Mouse (Mus musculus) kidney, adult 8-10 months (tissue): Measurements from ENCODE around the gene Maml2.

Experiments used
- DNase-seq, 2 experiments: peaks; one replicate each; pipeline ENCODE4 v3.0.0; 2022

The Maml2 gene

DNA sequence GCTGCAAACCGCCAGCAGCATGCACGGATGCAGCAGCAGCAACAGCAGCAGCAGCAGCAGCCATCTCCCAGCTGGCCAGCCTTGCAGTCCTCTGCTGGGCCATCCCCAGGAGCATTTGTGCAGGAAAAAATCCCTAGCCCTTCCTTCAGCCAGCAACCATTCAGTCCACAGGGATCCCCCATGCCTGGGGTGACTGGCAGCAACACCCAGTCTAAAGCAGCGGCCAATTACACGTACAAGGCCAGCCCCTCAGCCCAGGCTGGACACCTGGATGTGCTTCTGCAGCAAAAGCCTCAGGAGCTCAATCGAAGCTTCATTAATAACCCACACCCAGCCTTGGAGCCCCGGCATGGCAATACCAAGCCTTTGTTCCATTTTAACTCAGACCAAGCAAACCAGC, 323.0 kb downstream of the Maml2 start:
- DNase-seq: no peak

DNA sequence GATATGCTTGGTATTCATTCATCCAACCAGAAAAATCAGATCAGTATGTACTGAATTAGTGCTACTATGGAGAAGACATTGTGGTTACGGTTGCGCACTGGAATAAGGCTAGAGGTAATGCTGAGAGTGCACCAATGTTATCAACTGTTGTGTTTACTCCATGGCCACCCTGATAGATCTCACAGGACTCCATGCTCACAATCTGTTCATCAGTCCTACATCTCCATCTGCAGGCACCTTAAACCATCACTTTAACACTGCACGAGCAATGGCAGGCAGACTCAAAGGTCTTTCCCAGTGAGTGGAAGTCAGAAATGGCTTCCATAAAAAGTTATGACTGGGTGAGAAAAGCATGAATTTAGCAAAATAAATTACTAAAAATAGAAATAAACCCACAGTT, 324.2 kb downstream of the Maml2 start:
- no peak for DNase-seq

DNA sequence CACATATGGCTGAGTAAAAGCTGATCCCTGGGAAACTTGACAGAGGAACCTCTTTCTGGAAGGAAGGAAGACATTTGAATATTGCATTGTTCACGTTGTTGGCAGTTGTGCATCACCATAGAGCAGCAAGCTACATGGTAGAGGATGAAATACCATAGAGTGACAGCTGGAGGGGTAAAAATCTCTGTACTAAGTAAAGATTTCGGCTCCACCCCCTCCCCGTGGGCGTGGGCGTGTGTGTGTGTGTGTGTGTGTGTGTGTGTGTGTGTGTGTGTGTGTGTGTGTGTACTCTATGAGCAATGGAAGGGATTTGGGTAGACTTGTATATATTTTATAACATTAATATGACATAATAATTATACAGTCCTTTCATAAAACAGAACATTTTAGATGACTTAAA, 324.7 kb downstream of the Maml2 start:
- DNase-seq: no peak

DNA sequence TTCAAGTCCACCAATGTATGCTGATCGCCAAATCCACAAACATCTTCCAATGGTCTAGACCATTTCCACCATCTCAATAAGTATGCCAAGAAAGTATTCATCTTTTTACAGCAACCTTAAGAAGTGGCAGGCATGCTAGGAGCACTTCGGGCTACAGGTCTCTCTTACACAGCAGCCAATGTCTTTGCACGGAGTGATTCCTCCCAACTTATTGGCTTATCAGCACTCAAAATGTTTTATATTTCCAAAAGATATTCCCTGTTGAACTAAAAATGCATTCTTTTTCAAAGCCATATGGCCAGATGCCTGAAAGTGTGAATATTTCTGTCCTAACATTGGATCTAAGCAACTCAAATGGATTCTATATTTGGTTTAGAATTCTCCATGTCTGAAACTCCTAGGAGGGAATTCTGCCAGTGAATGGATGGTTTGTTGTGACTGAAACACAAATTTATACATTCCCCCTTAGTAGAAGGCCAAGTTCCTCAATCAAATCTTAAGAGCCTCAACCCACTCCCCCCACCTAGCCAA, 326.2 kb downstream of the Maml2 start:
- DNase-seq: no peak

DNA sequence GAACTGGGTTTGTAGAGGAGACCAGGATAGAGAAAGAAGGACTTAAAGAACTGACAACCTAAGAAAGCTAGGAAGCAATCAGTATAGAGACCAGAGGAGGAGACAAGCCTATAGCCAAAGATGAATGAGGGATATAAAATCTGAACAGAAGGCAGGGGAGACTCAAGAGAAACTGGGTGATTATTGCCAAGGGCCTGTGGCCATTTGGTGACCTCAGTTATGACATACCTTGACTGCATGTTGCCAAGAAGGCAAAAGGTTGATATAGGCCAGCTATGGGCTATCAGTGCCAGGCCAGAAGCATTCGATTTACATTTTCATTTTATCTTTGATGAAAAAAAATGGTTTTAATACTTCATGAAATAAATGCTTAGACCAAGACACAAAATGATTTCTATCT, 327.0 kb downstream of the Maml2 start:
- no peak for DNase-seq

DNA sequence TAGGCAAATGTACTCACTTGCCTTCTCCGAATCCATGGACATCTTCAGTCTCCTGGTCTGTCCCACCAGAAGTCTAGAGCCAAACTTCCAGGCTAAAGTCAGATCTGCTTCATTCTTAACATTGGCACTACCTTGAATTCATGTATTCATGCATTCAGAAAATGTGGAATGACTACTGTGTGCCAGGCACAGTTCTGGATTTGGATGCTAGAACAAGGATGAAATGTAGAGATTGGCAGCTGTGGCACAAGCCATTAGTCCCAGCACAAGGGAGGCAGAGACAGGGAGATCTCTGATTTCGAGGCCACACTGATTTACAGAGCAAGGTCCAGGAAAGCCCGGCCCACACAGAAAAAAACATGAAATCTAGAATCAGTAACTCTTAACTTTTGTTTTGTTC, 327.5 kb downstream of the Maml2 start:
- DNase-seq: no peak

DNA sequence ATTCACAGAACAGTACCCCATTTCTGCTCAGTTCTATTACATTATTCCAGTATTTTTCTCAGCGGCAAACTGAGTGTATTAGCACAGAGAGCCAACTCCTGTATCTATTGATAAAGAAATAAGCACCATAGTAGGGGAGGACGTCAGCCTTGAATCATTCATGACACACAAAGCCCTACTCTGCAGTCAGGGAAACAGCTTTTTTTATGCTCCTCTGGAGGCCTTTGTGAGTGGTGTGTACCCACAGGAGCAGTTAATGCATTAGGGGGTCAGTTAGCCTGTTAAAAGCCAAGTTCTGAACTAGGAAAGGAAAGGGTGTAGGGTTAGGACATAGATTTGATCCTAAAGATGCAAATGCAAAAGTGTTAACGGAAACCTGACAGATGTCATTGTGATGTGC, 328.7 kb downstream of the Maml2 start:
- DNase-seq: no peak

DNA sequence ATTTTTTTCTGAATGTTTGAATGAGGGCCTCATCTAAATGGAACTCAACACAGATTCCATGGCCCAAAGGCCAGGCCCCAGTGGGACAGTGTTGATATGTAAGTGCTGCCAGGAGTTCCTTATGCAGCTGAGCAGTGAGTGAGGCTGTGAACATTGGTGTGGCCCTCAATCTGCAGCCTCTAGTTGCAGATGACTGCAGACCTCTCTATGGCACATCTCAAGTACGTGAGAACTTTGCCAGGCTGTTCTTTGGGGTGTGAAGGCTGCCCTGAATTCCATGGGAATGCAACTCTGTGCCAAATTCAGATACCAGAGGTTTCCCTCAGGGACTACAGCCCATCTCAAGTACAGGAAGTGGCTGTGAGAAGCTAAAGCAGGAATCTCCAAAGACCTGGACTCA, 335.6 kb downstream of the Maml2 start:
- DNase-seq: peak in 1 of 2 experiments; percentile 11

DNA sequence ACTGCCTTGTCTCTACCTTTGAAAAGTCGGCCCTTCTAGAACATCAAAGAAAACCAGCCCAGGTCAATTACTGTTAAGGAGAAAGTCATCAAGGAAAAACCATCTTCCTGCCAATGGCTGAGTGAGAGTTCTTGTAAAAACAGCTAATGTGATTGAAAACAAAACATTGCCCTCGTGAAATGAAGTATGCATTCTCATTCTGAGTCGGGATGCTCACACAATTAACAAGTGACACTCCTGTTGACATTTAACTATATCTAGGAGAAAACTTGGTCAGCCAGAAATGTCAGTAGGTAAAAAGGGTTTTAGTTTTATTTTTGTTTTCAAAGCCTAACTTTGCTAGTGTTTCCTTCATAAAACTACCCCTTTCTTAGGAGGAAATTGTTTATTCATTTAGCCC, 341.9 kb downstream of the Maml2 start:
- DNase-seq: no peak

DNA sequence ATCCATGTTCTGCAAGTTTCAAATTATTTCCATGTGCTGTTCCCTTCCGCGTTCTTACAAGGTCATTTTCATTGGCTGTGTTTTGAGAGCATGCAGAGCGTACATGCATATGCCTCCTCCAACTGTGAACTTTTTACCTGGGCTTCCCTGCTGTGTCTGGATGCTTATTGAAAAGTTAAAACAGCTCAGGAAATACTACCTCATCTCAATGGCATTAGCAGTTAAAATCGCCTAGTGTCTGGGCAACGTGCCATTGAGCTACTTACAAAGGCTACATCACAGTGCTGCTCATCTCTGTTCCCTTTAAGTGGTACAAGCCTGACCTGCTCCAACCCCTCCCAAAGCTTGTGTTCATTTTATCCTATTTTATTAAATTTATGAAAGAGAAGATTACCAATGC, 347.4 kb downstream of the Maml2 start:
- DNase-seq: peak; percentile 24 to 37

DNA sequence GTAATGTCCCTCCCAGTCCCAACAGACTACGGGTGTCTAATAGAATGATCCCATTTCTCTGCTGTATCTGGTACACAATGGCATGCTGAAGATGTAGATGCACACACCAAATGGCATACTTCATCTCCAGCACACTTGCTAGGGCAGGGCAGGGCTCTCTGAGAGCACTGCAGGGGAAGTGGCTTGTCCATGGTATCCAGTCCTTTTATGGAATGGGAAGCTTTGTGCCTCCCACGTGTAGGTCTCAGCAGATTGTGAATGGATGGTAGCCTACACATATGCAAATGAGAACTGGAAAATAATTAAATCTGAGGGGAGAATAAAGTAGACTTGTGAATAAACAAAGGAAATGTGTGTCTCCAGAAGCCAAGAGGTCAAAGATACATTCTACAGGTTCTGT, 353.3 kb downstream of the Maml2 start:
- DNase-seq: no peak

DNA sequence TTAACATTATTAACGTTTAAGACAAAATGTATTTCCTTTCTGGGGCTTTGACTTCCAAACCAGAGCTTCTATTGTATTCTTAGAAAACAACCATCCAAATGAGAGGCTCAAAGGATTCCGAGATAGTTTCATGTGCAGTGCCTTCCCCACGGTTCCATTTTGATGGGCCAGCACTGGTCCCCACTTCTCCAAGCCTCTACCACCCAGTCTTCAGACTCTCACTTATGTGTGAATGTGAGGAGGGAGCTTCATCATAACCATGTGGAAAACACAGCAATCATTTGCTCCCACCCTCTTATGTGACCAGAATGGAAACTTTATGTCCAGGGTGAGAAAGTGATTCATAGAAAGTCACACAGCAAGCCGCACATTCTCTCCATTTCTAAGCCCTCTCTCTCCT, 354.1 kb downstream of the Maml2 start:
- DNase-seq: no peak

DNA sequence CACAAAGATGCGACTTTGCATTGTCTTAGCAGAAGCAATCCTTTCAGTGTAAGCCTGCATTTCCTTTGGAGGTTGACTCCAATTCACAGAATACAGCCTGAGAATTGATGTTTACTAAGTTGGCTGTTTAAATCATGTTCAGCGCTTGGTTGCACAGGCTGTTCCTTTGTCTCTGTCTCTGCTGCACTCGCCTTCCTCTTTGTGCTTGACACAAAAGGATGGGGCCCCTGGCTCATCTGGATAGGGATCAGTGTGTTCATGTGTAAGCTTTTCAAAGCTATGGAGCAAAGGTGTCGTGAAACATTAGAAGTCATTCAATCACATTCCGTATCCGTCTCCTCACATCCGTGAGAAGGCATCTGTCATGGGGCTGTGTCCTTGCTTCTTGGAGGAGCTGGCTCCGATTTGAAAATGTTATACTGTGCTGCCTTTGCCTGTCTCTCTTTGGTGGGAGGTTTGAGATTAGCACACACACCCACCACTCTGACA, 354.7 kb downstream of the Maml2 start:
- no peak for DNase-seq

DNA sequence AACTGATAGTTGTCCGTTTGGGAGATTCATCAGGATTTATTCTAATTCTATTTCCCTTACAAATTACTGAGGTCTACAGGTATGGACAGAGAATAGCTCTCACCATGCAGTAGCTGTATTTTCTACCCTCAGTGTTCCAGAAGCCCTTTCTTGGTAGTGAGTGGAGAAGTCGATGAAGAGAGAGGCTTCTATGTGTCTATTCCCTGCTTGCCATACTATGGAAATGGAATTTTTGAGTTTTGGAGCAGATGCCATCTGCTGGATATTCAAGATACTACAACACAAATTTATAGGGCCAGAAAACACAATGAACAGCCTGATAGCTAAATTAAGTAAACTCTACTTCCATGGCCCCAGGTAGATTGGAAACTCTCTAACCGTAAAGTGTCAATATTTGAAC, 355.2 kb downstream of the Maml2 start:
- peak in 1 of 2 experiments; percentile 30 for DNase-seq

DNA sequence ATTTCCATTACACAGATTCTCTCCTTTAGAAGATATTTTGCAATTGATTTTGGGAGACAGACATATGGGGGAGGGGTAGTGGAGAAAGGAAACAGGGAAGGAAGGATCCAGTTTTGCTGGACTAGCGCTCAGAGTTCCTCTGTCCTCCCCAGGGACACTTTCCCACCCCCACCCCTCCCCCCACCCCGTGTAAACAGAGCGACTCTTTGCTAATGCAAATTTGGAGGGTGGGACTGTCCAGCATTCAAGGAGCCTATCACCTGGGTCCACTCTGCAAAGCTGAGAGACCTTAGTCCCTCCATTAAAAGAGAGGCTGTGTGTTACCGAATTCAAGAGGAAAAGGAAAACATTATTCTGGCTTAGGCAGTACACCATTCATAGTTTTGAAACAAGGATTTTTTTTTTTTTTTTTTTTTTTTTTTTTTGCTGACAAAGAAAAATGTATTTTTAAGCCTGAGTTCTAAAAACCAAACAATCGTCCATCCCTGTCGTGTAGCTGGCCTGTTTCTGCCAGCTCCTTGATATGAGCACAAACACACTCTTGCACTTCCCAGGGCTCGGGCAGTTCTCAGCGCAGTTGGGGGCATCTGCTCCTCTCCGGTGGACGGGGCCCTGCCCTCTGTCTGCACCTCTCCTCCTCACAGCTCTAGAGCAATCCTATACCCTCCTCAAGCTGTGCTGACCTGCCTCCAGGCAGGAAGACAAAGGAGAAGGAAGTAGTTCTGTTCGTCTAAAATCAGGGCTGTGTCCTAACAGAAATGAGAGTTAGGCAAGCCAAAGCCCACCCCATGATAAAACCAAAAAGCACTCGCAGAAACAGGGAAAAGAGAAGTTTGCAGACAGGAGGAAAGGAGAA, 364.2 kb downstream of the Maml2 start:
- no peak for DNase-seq

DNA sequence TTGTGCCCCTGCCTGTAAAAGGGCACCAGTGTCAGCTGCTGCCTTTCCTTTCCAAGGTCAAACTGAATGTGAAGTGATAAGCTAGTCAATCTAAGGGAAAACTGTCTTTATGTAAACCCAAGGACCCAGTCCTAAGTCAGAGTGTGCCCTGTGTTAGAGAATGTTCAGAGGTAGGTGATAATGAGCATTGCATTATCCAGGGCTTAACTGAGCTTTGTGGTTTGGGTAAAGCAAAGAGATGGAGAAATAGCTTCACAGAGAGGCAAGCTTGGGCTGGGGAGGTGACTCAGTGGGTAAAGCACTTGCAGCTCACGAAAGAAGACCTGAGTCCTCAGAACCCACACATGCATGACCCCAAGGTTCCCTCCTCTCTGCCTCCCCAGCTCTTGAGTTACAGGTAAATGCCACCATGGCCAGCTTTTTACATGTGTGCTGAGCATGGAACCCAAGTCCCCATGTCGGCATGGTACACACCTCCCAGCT, 367.8 kb downstream of the Maml2 start:
- no peak for DNase-seq

DNA sequence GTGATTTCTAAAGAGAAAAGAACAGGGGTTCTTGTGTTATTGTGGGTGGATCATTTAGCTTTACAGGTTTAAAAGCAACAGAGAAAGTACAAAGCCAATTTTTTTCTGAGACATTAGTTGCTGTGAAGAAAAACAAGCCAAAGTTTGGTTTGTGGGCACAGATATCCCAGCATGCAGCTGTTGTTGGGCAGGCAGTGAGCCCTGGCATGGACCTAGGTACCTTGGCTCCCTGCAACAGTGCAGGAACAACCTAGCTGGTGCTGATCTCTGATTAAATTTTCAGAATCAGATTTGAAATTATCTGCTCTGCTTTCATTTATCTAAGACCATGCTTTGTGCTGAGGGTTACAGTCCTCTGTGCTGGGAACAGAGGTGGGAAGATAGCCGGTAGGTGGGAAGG, 370.2 kb downstream of the Maml2 start:
- no peak for DNase-seq

DNA sequence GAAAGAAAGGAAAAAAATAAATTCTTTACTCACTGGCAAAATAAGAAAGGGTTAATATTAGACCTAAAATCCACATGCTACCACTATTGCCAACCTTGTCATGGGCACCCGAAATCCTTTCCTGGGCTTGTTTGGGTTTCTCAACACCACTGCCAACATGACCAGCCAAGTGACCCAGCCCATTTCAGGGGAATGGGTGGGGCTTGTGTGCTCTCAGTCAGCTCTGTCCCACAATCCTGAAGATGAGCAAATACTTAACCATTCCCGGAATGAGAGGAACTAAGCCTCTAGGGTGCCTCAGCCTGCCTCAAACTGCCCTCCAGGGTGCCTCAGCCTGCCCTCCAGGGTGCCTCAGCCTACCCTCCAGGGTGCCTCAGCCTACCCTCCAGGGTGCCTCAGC, 371.0 kb downstream of the Maml2 start:
- DNase-seq: no peak

DNA sequence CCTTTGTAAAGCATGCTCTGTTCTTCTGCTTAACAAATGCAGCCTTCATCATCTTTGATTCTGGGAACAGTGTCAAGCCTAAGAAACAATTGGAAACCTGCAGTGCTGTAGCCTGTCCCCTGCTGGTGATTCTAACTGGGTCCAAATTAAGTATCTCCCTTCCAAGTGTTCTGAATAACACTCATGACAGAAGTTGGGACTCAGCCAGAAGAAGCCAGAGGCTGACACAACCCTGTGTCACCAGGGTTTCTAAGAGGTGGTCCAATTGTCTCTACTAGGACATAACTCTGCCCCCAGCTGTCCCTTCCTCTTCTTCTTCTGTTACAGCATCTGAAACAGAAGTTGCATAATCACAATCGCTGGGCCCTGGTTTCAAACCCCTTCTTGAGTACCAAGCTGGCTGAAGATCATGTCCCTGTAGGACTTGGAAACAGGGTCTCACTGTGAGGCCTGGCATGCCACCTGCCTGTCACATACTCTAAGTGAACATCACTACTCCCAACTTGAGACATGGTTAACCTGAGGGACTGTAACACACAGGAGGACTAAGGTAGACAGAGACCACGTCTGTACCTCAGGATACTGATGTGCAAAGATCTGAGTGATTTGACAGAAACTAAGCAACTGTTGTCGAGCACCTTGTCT, 373.5 kb downstream of the Maml2 start:
- DNase-seq: no peak

DNA sequence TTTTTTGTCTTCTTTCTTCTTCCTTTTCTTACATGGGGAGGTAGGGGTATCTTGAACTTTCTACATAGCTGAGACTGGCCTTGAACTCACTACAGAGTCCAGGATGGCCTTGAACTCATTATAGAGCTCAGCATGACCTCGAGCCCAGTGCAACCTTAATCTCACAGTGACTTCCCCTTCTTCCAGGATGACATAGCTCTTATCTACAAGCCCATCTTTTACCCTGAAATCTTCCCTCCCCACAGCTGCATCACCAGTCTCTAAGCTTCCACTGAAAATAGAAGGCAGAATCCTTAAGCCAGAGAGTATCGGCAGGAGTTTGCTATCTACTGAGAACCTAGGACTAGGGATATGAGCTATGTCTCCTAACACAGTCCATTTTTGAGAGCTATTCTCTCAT, 375.5 kb downstream of the Maml2 start:
- no peak for DNase-seq

DNA sequence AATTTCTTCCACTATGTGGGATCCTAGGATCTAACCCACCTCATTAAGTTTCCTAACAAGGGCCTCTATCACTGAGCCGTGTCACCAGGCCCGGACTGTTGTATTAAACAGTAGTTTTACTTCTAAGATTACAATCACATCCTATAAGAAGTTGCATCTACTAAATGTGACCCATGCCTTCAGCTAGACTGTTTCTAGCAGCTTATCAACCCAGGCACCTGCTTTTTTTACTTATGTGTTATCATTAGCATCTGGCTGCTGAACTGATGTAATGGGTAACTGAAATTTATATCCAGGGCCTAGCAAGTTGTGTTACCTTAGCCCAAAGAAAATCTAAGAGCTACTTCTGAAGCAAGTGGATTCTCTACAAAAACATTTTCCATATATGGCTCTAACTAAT, 380.3 kb downstream of the Maml2 start:
- no peak for DNase-seq

DNA sequence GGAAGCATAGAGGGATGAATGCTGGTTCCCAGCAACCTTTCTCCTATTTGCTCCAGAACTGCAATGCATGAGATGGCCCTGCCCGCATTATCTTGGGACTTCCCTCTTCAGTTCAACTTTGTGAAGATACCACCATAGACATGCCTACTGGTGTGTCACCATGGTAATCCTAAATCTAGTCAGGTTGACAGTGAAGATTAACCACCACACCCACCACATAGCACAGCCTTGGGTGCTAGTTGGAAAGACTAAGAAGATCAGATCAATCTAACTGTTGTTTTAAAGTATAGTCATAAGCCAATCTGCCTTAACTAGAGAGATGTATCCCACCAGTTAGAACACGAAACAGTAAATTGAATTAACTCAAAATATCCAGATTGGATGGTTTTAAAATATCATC, 381.9 kb downstream of the Maml2 start:
- no peak for DNase-seq

DNA sequence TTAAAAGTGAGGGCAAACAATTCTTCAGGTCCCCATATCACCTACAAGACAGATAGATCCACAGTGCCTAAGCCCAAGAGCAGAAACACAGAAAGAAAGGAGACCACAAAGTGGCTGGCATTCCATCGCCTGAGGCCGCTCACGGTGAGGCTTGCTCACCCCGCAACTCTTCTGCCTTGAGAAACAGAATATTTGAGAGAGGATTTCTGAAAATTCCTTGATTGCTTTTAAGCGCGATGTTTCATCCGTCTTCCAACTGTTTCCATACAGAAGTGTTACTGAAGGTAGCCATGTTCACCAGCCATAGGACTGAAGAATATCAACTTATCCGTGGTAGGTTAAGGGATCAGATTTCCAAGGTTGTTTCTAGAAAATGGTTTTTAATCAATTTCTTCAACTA, 383.4 kb downstream of the Maml2 start:
- DNase-seq: no peak

DNA sequence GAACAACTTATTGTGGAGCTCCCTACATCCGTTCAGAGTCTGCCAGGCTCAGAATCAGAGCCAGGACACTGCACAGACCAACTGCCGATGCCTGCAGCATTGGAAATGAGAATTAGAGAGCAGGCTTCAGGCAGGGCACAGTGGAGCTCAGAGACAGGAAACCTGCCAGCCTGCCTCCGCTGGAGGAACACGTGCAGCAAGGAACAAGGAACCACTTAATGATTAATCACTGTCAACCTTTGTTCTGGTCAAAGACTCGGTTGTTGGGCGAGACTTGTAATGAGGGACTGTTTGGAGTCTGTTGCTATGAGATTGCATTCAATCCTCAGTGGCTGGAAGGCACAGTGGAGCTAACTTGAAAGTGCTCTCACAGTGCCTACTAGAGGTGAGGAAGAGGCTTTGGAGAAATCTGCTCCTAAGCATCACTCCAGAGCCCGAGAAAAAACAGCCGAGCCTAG, 383.9 kb downstream of the Maml2 start:
- peak; percentile 83 to 90 for DNase-seq
